ENCODE assay signal across 25 mouse cellular contexts in the genomic region with DNA sequence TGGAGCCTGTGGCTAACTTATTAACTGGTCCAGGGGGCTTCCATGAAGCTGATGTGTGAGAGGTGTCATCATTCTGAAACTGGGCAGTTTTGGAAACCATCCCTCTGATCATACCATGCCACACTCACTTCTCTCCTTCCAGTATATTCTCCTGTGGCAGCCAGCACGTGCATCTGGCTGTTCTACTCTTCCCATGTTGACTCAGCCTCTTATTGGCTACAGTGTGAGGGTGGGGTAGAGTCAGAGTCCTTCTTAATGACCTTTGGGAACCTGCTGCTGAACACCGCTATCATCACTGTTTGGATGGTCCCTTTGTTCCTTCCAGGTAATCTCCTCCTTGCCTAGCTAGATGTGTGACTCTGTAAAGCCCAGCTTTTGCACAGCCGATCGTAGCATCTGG.
DNase-seq lines count a peak whose midpoint lies in the region; ATAC-seq and TF ChIP-seq lines count a peak whose summit lies in the region.
"Had no signal": no experiment of that assay in that cellular context is flagged by ENCODE, and none has a peak within 500 bp of the region (broad histone marks: within the 10 kb centered on the region; RNA-seq: fewer than 3 reads in every experiment).

No protein-coding gene starts in this region.

- TF ChIP-seq EP300 in CH12.LX (IDR thresholded peaks at IDR 0.05; ENCODE audit: low read length), result no peak

- no peak overlapping the region for H3K4me2 ChIP-seq in kidney, embryonic 15.5 days
- H3K4me2 ChIP-seq in CH12.LX (ENCODE audit: insufficient read depth, low read depth, poor library complexity, severe bottlenecking), result no peak overlapping the region
- H3K4me2 ChIP-seq in intestine, embryonic 16.5 days (ENCODE audit: low read depth, low read length), result no peak overlapping the region
- H3K4me2 ChIP-seq: embryonic facial prominence, embryonic 12.5 days; embryonic facial prominence, embryonic 15.5 days; forebrain, embryonic 12.5 days; heart, embryonic 13.5 days; hindbrain, embryonic 13.5 days had no signal

- H3K27me3 ChIP-seq in kidney, embryonic 15.5 days, result no peaks in the 10 kb centered on the region
- H3K27me3 ChIP-seq in CH12.LX (replicated peaks), result no peaks in the 10 kb centered on the region
- H3K27me3 ChIP-seq in intestine, embryonic 16.5 days (replicated peaks; ENCODE audit: control insufficient read depth, insufficient read depth, low read length), result no peaks in the 10 kb centered on the region
- H3K27me3 ChIP-seq: embryonic facial prominence, embryonic 12.5 days; embryonic facial prominence, embryonic 15.5 days; hindbrain, embryonic 13.5 days had no signal

- no peak overlapping the region for H3K27ac ChIP-seq in kidney, embryonic 15.5 days
- H3K27ac ChIP-seq in CH12.LX (ENCODE audit: insufficient read depth, low read depth), result no peak overlapping the region
- no peak overlapping the region for H3K27ac ChIP-seq in intestine, embryonic 16.5 days (ENCODE audit: low read length)
- H3K27ac ChIP-seq: embryonic facial prominence, embryonic 12.5 days; embryonic facial prominence, embryonic 15.5 days; forebrain, embryonic 12.5 days; heart, embryonic 13.5 days had no signal

- no peaks in the 10 kb centered on the region for H3K79me2 ChIP-seq in CH12.LX (replicated peaks; ENCODE audit: control insufficient read depth, extremely low read depth, insufficient read depth, poor library complexity, severe bottlenecking)

- H3K9me3 ChIP-seq in kidney, embryonic 15.5 days (replicated peaks), result no peaks in the 10 kb centered on the region
- no peaks in the 10 kb centered on the region for H3K9me3 ChIP-seq in CH12.LX (replicated peaks; ENCODE audit: low read length)
- H3K9me3 ChIP-seq in intestine, embryonic 16.5 days (ENCODE audit: control insufficient read depth, low read length), result no peaks in the 10 kb centered on the region
- H3K9me3 ChIP-seq: embryonic facial prominence, embryonic 12.5 days; embryonic facial prominence, embryonic 15.5 days; forebrain, embryonic 12.5 days; heart, embryonic 13.5 days; hindbrain, embryonic 10.5 days; hindbrain, embryonic 13.5 days had no signal

- 0 out of 2 replicates have a peak, but pooled peaks cover 3% of the 10 kb centered on the region for H3K4me1 ChIP-seq in kidney, embryonic 15.5 days
- H3K4me1 ChIP-seq in CH12.LX (ENCODE audit: control insufficient read depth in 1 of 2, insufficient read depth in 2 of 2), result peaks cover 5 to 36% of the 10 kb centered on the region in 2 experiments; a peak in 3 of 4 replicates
- H3K4me1 ChIP-seq in intestine, embryonic 16.5 days (ENCODE audit: control insufficient read depth, insufficient read depth, low read length), result peaks cover 2% of the 10 kb centered on the region; the same call in 1 of the 2 replicates
- H3K4me1 ChIP-seq: embryonic facial prominence, embryonic 12.5 days; embryonic facial prominence, embryonic 15.5 days had no signal

- no peak for TF ChIP-seq RAD21 in CH12.LX (IDR thresholded peaks at IDR 0.05; ENCODE audit: low read depth, low read length)

- no peaks in the 10 kb centered on the region for H3K36me3 ChIP-seq in kidney, embryonic 15.5 days
- no peaks in the 10 kb centered on the region for H3K36me3 ChIP-seq in CH12.LX (replicated peaks in 1 of 2; ENCODE audit: control insufficient read depth in 1 of 2, insufficient read depth in 1 of 2, low read length in 1 of 2)
- no peaks in the 10 kb centered on the region for H3K36me3 ChIP-seq in intestine, embryonic 16.5 days (ENCODE audit: control insufficient read depth, insufficient read depth, low read length)
- H3K36me3 ChIP-seq: embryonic facial prominence, embryonic 12.5 days; embryonic facial prominence, embryonic 15.5 days; forebrain, embryonic 12.5 days; heart, embryonic 13.5 days; hindbrain, embryonic 10.5 days; hindbrain, embryonic 13.5 days had no signal

- TF ChIP-seq POLR2A in CH12.LX (IDR thresholded peaks at IDR 0.05; ENCODE audit: low read depth, low read length), result no peak

- ATAC-seq in kidney, embryonic 15.5 days (replicated peaks; ENCODE audit: low FRiP score), result 0 out of 2 replicates have a peak, but pooled peaks have one; percentile 18
- peak; percentile 75 for ATAC-seq in intestine, embryonic 16.5 days
- ATAC-seq: forebrain, embryonic 16.5 days; hindbrain, embryonic 16.5 days had no signal

- 66% methylated on average over 4 of the region's 4 CpGs for WGBS in kidney, embryonic 15.5 days
- WGBS in intestine, embryonic 16.5 days, result 53% methylated on average over 4 of the region's 4 CpGs

- H3K4me3 ChIP-seq in kidney, embryonic 15.5 days (replicated peaks), result no peak overlapping the region
- no peak overlapping the region for H3K4me3 ChIP-seq in CH12.LX (replicated peaks in 1 of 3; ENCODE audit: low read depth in 2 of 3, low read length in 2 of 3, poor library complexity in 1 of 3)
- H3K4me3 ChIP-seq in intestine, embryonic 16.5 days (ENCODE audit: low read length), result no peak overlapping the region
- H3K4me3 ChIP-seq: embryonic facial prominence, embryonic 12.5 days; embryonic facial prominence, embryonic 15.5 days; forebrain, embryonic 12.5 days; heart, embryonic 13.5 days; hindbrain, embryonic 10.5 days; hindbrain, embryonic 13.5 days had no signal

- TF ChIP-seq CTCF in CH12.LX (conservative IDR thresholded peaks at IDR 0.05 in 1 of 2, IDR thresholded peaks at IDR 0.05 in 1 of 2; ENCODE audit: low read depth in 2 of 2, low read length in 2 of 2), result no peak

- intact Hi-C loops in heart, postnatal 25 days (cut with DNase I), result no loop called here

- no peak overlapping the region for H3K9ac ChIP-seq in kidney, embryonic 15.5 days
- H3K9ac ChIP-seq in CH12.LX (ENCODE audit: insufficient read depth, low read depth), result no peak overlapping the region
- no peak overlapping the region for H3K9ac ChIP-seq in intestine, embryonic 16.5 days (ENCODE audit: low read depth, low read length)
- H3K9ac ChIP-seq: embryonic facial prominence, embryonic 12.5 days; embryonic facial prominence, embryonic 15.5 days; forebrain, embryonic 12.5 days; heart, embryonic 13.5 days; hindbrain, embryonic 13.5 days had no signal

- dilution Hi-C loops in CH12.LX (cut with MboI; ENCODE audit: extremely low pct_ligation_motif_present, extremely low pct_unique_long_range_greater_than_20kb, low sequenced_read_pairs), result no loop called here

- peak; percentile 44 for DNase-seq in heart, adult 11 months
- DNase-seq in heart, postnatal 25 days (ENCODE audit: low spot score), result no peak
- no peak for DNase-seq in kidney, postnatal 10 days
- no peak for DNase-seq in CH12.LX (ENCODE audit: extremely low read depth)
- DNase-seq in right cerebral cortex, adult 2 months (ENCODE audit: low spot score in 2 of 2), result no peak
- DNase-seq: adrenal gland, adult 2 months; adrenal gland, postnatal 14 days; B cell, adult 2 months; cerebellum, adult 11 months; cerebellum, adult 2 months; cerebellum, adult 9-11 months; cerebellum, postnatal 25 days; gastrocnemius, postnatal 14 days; heart, adult 18-20 months; heart, postnatal 36 days had no signal

- in situ Hi-C loops in CH12.LX (cut with MboI; ENCODE audit: low pct_ligation_motif_present, low pct_unique_long_range_greater_than_20kb, low sequenced_read_pairs), result no loop called here

TF ChIP-seq in CH12.LX, 34 proteins besides CTCF, POLR2A, EP300 and RAD21:
- TF ChIP-seq USF1 (IDR thresholded peaks at IDR 0.05; ENCODE audit: low read depth, low read length), result no peak
- TF ChIP-seq BHLHE40 (IDR thresholded peaks at IDR 0.05; ENCODE audit: low read depth, low read length), result peak; percentile 71
